Comparison of ENCODE assay signal across 14 mouse cellular contexts in genomic region chr4:104666831-104667551, GRCm38 (mm10).
DNase-seq lines count a peak whose midpoint lies in the region; ATAC-seq lines count a peak whose summit lies in the region.
"Had no signal": no experiment of that assay in that cellular context is flagged by ENCODE, and none has a peak within 500 bp of the region (broad histone marks: within the 10 kb centered on the region; RNA-seq: fewer than 3 reads in every experiment).

No protein-coding gene starts in this region.

- DNase-seq in midbrain, embryonic 11.5 days (ENCODE audit: low spot score, missing footprints): no peak
- DNase-seq in midbrain, embryonic 10.5 days (ENCODE audit: low spot score): no peak
- DNase-seq in retina, postnatal 1 day: peak; percentile 77
- no peak for DNase-seq in left cerebral cortex, postnatal 25 days (ENCODE audit: low spot score in 2 of 2)
- DNase-seq in thymus, postnatal 25 days: no peak
- DNase-seq: cerebellum, adult 18-20 months; kidney, adult 9 months; lung, postnatal 36 days; thymus, postnatal 36 days had no signal

- no peak overlapping the region for H3K9ac ChIP-seq in midbrain, embryonic 11.5 days (ENCODE audit: low read length)
- H3K9ac ChIP-seq in forebrain, embryonic 13.5 days: no peak overlapping the region
- H3K9ac ChIP-seq in midbrain, embryonic 12.5 days (replicated peaks): no peak overlapping the region
- H3K9ac ChIP-seq: limb, embryonic 12.5 days; stomach, embryonic 15.5 days had no signal

- no peak overlapping the region for H3K27ac ChIP-seq in midbrain, embryonic 11.5 days (ENCODE audit: low read depth, low read length)
- no peak overlapping the region for H3K27ac ChIP-seq in midbrain, embryonic 10.5 days (replicated peaks)
- peak overlapping the region; percentile 75 for H3K27ac ChIP-seq in forebrain, embryonic 13.5 days
- no peak overlapping the region for H3K27ac ChIP-seq in midbrain, embryonic 12.5 days (replicated peaks)
- H3K27ac ChIP-seq: limb, embryonic 12.5 days; stomach, embryonic 15.5 days had no signal

- 0 out of 2 replicates have a peak, but pooled peaks have one; percentile 62 for ATAC-seq in midbrain, embryonic 11.5 days (ENCODE audit: low FRiP score)
- peak; percentile 87 for ATAC-seq in forebrain, embryonic 13.5 days
- peak; percentile 54; the same call in 1 of the 2 replicates for ATAC-seq in midbrain, embryonic 12.5 days (ENCODE audit: low FRiP score, low read depth)

- H3K27me3 ChIP-seq in midbrain, embryonic 11.5 days (ENCODE audit: control insufficient read depth, insufficient read depth, low read length): no peaks in the 10 kb centered on the region
- H3K27me3 ChIP-seq in midbrain, embryonic 10.5 days (ENCODE audit: low read depth, poor library complexity, severe bottlenecking): no peaks in the 10 kb centered on the region
- no peaks in the 10 kb centered on the region for H3K27me3 ChIP-seq in forebrain, embryonic 13.5 days
- no peaks in the 10 kb centered on the region for H3K27me3 ChIP-seq in midbrain, embryonic 12.5 days
- H3K27me3 ChIP-seq: CH12.LX; limb, embryonic 12.5 days; stomach, embryonic 15.5 days had no signal

- H3K9me3 ChIP-seq in midbrain, embryonic 11.5 days (ENCODE audit: control insufficient read depth, low read length): no peaks in the 10 kb centered on the region
- H3K9me3 ChIP-seq in midbrain, embryonic 10.5 days (replicated peaks): no peaks in the 10 kb centered on the region
- H3K9me3 ChIP-seq in forebrain, embryonic 13.5 days (replicated peaks): no peaks in the 10 kb centered on the region
- H3K9me3 ChIP-seq in midbrain, embryonic 12.5 days: no peaks in the 10 kb centered on the region
- H3K9me3 ChIP-seq: limb, embryonic 12.5 days; stomach, embryonic 15.5 days had no signal

- WGBS in midbrain, embryonic 11.5 days: 84% methylated on average over 10 of the region's 10 CpGs
- 87% methylated on average over 10 of the region's 10 CpGs for WGBS in midbrain, embryonic 10.5 days
- 25% methylated on average over 10 of the region's 10 CpGs for WGBS in forebrain, embryonic 13.5 days
- 70% methylated on average over 10 of the region's 10 CpGs for WGBS in midbrain, embryonic 12.5 days

- no peaks in the 10 kb centered on the region for H3K4me1 ChIP-seq in midbrain, embryonic 11.5 days (ENCODE audit: control insufficient read depth, insufficient read depth, low read length)
- H3K4me1 ChIP-seq in midbrain, embryonic 10.5 days: peaks cover 2% of the 10 kb centered on the region; the same call in 1 of the 2 replicates
- H3K4me1 ChIP-seq in forebrain, embryonic 13.5 days: peaks cover 37% of the 10 kb centered on the region
- H3K4me1 ChIP-seq in midbrain, embryonic 12.5 days: peaks cover 12% of the 10 kb centered on the region; the same call in 1 of the 2 replicates
- H3K4me1 ChIP-seq: limb, embryonic 12.5 days; stomach, embryonic 15.5 days had no signal

- H3K36me3 ChIP-seq in midbrain, embryonic 11.5 days (ENCODE audit: control insufficient read depth, insufficient read depth, low read length): no peaks in the 10 kb centered on the region
- no peaks in the 10 kb centered on the region for H3K36me3 ChIP-seq in midbrain, embryonic 10.5 days
- H3K36me3 ChIP-seq in forebrain, embryonic 13.5 days (ENCODE audit: poor library complexity, severe bottlenecking): no peaks in the 10 kb centered on the region
- no peaks in the 10 kb centered on the region for H3K36me3 ChIP-seq in midbrain, embryonic 12.5 days
- H3K36me3 ChIP-seq: limb, embryonic 12.5 days; stomach, embryonic 15.5 days had no signal

- no peak overlapping the region for H3K4me2 ChIP-seq in midbrain, embryonic 11.5 days
- H3K4me2 ChIP-seq in forebrain, embryonic 13.5 days: peak overlapping the region; percentile 15; the same call in 1 of the 2 replicates
- no peak overlapping the region for H3K4me2 ChIP-seq in midbrain, embryonic 12.5 days (replicated peaks)
- H3K4me2 ChIP-seq: limb, embryonic 12.5 days; stomach, embryonic 15.5 days had no signal

- intact Hi-C loops in left cerebral cortex, postnatal 25 days (cut with DNase I): loop anchor here (5.0 kb wide), 1 partner anchor 225 kb away; no protein-coding TSS in a partner anchor

- no peak overlapping the region for H3K4me3 ChIP-seq in midbrain, embryonic 11.5 days (ENCODE audit: low read depth, low read length)
- no peak overlapping the region for H3K4me3 ChIP-seq in midbrain, embryonic 10.5 days
- H3K4me3 ChIP-seq in forebrain, embryonic 13.5 days: no peak overlapping the region
- no peak overlapping the region for H3K4me3 ChIP-seq in midbrain, embryonic 12.5 days
- H3K4me3 ChIP-seq: limb, embryonic 12.5 days; stomach, embryonic 15.5 days had no signal
